Mouse (Mus musculus): Measurements from ENCODE around the gene Ppbp. TPM values are rescaled to one million over a fixed set of nuclear protein-coding genes. Genes with fewer than 3 reads are reported as not detected.

Ppbp gene
- polyA plus RNA-seq, 1 experiment from 2014 or later, result 0.99 TPM

GRCm38 (mm10) chr5:90760303-90760702 lies 8.0 kb upstream of the Ppbp start:
- Histone ChIP-seq H3K36me3 (ENCODE audit: control insufficient read depth, insufficient read depth, low read length) (no peaks in the 10 kb centered on the region), H3K9ac (replicated peaks; ENCODE audit: low read length) (no peak overlapping the region), H3K9me3 (ENCODE audit: control insufficient read depth, low read length) (no peaks in the 10 kb centered on the region), H3K4me2 (ENCODE audit: low read length) (no peak overlapping the region), H3K27ac (replicated peaks; ENCODE audit: low read depth, low read length) (no peak overlapping the region), H3K4me3 (replicated peaks; ENCODE audit: low read depth, low read length) (no peak overlapping the region), H3K27me3 (ENCODE audit: control insufficient read depth, insufficient read depth, low read length) (0 out of 2 replicates have a peak, but pooled peaks cover 3% of the 10 kb centered on the region), H3K4me1 (ENCODE audit: control insufficient read depth, insufficient read depth, low read length) (0 out of 2 replicates have a peak, but pooled peaks cover 3% of the 10 kb centered on the region)
- 38% methylated on average over 4 of the region's 4 CpGs for WGBS
- ATAC-seq (ENCODE audit: low FRiP score, low TSS enrichment) (no peak), DNase-seq (no peak)

GRCm38 (mm10) chr5:90760844-90761243 lies 7.5 kb upstream of the Ppbp start:
- ATAC-seq (ENCODE audit: low FRiP score, low TSS enrichment) (no peak), DNase-seq (no peak)
- no peak overlapping the region for H3K4me2 ChIP-seq (ENCODE audit: low read length)
- H3K4me3 ChIP-seq (replicated peaks; ENCODE audit: low read depth, low read length), result no peak overlapping the region
- H3K27ac ChIP-seq (replicated peaks; ENCODE audit: low read depth, low read length), result no peak overlapping the region
- H3K36me3 ChIP-seq (ENCODE audit: control insufficient read depth, insufficient read depth, low read length), result no peaks in the 10 kb centered on the region
- whole genome bisulfite sequencing, result 96% methylated on average over 2 of the region's 2 CpGs
- H3K9ac ChIP-seq (replicated peaks; ENCODE audit: low read length), result no peak overlapping the region
- 0 out of 2 replicates have a peak, but pooled peaks cover 3% of the 10 kb centered on the region for H3K27me3 ChIP-seq (ENCODE audit: control insufficient read depth, insufficient read depth, low read length)
- 0 out of 2 replicates have a peak, but pooled peaks cover 3% of the 10 kb centered on the region for H3K4me1 ChIP-seq (ENCODE audit: control insufficient read depth, insufficient read depth, low read length)
- H3K9me3 ChIP-seq (ENCODE audit: control insufficient read depth, low read length), result no peaks in the 10 kb centered on the region

DNA sequence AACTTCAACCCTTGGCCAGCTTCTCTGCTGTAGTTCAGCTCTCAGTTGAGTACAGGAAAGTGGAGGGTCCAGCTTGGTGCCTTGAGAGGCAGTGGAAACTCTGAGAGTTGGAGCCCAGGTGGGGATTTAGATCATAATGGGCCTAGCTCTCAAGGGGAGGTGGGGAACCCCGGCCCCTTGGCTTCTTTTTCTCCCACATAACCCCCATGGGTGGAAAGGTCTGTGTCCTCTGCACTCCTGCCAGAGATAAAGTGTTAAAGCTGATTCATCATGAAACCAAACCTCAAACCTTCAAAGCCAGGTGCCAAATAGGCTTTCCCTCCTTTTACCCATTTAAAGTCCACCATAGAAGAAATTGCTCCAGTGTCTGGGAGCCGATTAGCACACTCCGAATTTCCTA lies 6.5 kb upstream of the Ppbp start:
- DNase-seq (no peak), ATAC-seq (ENCODE audit: low FRiP score, low TSS enrichment) (no peak)
- Histone ChIP-seq H3K27me3 (ENCODE audit: control insufficient read depth, insufficient read depth, low read length) (0 out of 2 replicates have a peak, but pooled peaks cover 3% of the 10 kb centered on the region), H3K9ac (replicated peaks; ENCODE audit: low read length) (no peak overlapping the region), H3K36me3 (ENCODE audit: control insufficient read depth, insufficient read depth, low read length) (no peaks in the 10 kb centered on the region), H3K4me1 (ENCODE audit: control insufficient read depth, insufficient read depth, low read length) (0 out of 2 replicates have a peak, but pooled peaks cover 3% of the 10 kb centered on the region), H3K4me3 (replicated peaks; ENCODE audit: low read depth, low read length) (no peak overlapping the region), H3K9me3 (ENCODE audit: control insufficient read depth, low read length) (no peaks in the 10 kb centered on the region), H3K4me2 (ENCODE audit: low read length) (no peak overlapping the region), H3K27ac (replicated peaks; ENCODE audit: low read depth, low read length) (no peak overlapping the region)
- 90% methylated on average over 3 of the region's 3 CpGs for WGBS

GRCm38 (mm10) chr5:90763912-90764665 lies 4.2 kb upstream of the Ppbp start:
- ATAC-seq (ENCODE audit: low FRiP score, low TSS enrichment) (no peak), DNase-seq (no peak)
- Histone ChIP-seq H3K4me1 (ENCODE audit: control insufficient read depth, insufficient read depth, low read length) (0 out of 2 replicates have a peak, but pooled peaks cover 2% of the 10 kb centered on the region), H3K27ac (replicated peaks; ENCODE audit: low read depth, low read length) (no peak overlapping the region), H3K36me3 (ENCODE audit: control insufficient read depth, insufficient read depth, low read length) (no peaks in the 10 kb centered on the region), H3K4me2 (ENCODE audit: low read length) (no peak overlapping the region), H3K4me3 (replicated peaks; ENCODE audit: low read depth, low read length) (no peak overlapping the region), H3K27me3 (ENCODE audit: control insufficient read depth, insufficient read depth, low read length) (no peaks in the 10 kb centered on the region), H3K9ac (replicated peaks; ENCODE audit: low read length) (no peak overlapping the region), H3K9me3 (ENCODE audit: control insufficient read depth, low read length) (no peaks in the 10 kb centered on the region)
- WGBS, result 84% methylated on average over 12 of the region's 12 CpGs

DNA sequence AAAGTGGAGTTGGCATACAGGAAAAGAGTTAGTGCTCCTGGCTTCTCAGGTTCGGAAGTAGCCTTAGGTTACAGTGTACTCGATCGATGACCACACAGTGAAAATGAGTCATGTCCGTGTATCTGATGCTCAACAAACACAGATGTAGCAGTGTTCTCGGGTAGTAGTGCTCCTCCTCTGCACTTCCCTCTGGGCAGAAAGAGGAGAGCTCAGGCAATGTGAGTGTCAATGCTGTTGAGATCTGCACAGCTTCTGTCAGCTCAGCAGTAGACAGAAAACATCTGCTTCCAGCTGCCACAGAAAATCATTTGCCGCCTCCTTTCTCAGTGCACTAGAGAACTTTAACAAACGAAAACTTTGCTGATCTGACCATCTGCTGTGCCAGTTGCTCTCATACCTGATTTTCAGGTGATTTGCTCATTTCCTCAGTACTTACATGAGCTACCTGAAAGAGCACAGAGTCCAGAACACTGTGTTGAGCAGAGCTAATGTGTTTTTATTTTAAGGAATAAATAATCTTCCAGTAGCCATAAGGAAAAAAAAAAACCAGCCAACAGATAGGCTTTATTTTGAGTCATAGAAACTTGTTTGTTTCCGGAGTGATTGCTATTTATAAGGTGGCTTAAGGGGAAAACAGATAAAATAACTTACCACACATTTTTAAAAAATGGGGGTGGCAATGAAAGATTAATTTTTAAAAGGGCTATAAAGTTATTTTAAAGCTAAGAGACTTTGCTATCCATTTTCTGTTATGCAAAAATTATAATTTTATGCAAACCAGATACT lies 2.3 kb upstream of the Ppbp start:
- H3K4me2 ChIP-seq (ENCODE audit: low read length), result no peak overlapping the region
- H3K36me3 ChIP-seq (ENCODE audit: control insufficient read depth, insufficient read depth, low read length), result no peaks in the 10 kb centered on the region
- no peaks in the 10 kb centered on the region for H3K9me3 ChIP-seq (ENCODE audit: control insufficient read depth, low read length)
- H3K27me3 ChIP-seq (ENCODE audit: control insufficient read depth, insufficient read depth, low read length), result no peaks in the 10 kb centered on the region
- no peak overlapping the region for H3K27ac ChIP-seq (replicated peaks; ENCODE audit: low read depth, low read length)
- DNase-seq (no peak), ATAC-seq (ENCODE audit: low FRiP score, low TSS enrichment) (no peak)
- no peak overlapping the region for H3K4me3 ChIP-seq (replicated peaks; ENCODE audit: low read depth, low read length)
- no peaks in the 10 kb centered on the region for H3K4me1 ChIP-seq (ENCODE audit: control insufficient read depth, insufficient read depth, low read length)
- WGBS, result 85% methylated on average over 8 of the region's 8 CpGs
- H3K9ac ChIP-seq (replicated peaks; ENCODE audit: low read length), result no peak overlapping the region

DNA sequence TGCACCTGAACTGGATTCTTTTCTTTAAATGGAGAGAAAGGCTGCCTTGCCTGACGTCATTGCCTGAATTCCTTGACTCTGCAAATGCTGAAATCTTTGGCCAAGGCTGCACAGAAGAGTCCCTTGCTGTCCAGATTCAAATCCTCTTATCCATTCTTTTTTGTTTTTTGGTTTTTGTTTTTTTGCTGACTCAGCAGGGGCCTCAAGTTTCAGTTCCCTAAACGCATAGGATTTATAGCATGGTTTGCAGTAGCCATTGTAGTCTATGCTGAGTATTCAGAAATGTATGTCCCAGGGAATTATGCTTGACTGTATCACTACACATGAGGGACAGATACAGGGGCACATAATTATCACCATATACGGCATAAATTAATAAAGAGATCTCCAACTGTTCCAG lies 3.1 kb downstream of the Ppbp start:
- Histone ChIP-seq H3K4me1 (ENCODE audit: control insufficient read depth, insufficient read depth, low read length) (no peaks in the 10 kb centered on the region), H3K9me3 (ENCODE audit: control insufficient read depth, low read length) (no peaks in the 10 kb centered on the region), H3K4me2 (ENCODE audit: low read length) (no peak overlapping the region), H3K36me3 (ENCODE audit: control insufficient read depth, insufficient read depth, low read length) (no peaks in the 10 kb centered on the region), H3K4me3 (replicated peaks; ENCODE audit: low read depth, low read length) (no peak overlapping the region), H3K27ac (replicated peaks; ENCODE audit: low read depth, low read length) (no peak overlapping the region), H3K27me3 (ENCODE audit: control insufficient read depth, insufficient read depth, low read length) (no peaks in the 10 kb centered on the region), H3K9ac (replicated peaks; ENCODE audit: low read length) (no peak overlapping the region)
- 60% methylated on average over 3 of the region's 3 CpGs for WGBS
- ATAC-seq (ENCODE audit: low FRiP score, low TSS enrichment) (no peak), DNase-seq (no peak)

- Histone ChIP-seq H3K36me3 (ENCODE audit: control insufficient read depth, insufficient read depth, low read length) (no peaks in the 10 kb centered on the region), H3K4me2 (ENCODE audit: low read length) (no peak within 1 kb of the TSS), H3K9ac (replicated peaks; ENCODE audit: low read length) (no peak within 1 kb of the TSS), H3K27me3 (ENCODE audit: control insufficient read depth, insufficient read depth, low read length) (no peaks in the 10 kb centered on the region), H3K27ac (replicated peaks; ENCODE audit: low read depth, low read length) (no peak within 1 kb of the TSS), H3K9me3 (ENCODE audit: control insufficient read depth, low read length) (no peaks in the 10 kb centered on the region), H3K4me3 (replicated peaks; ENCODE audit: low read depth, low read length) (no peak within 1 kb of the TSS), H3K4me1 (ENCODE audit: control insufficient read depth, insufficient read depth, low read length) (no peaks in the 10 kb centered on the region)
- WGBS, result 91% methylated on average over 16 of the region's 16 CpGs
- no peak for DNase-seq
- no peak for ATAC-seq (ENCODE audit: low FRiP score, low TSS enrichment)
Observed at GRCm38 (mm10) chr5:90771880-90772653, 3.7 kb downstream of the Ppbp start, which contains the start of gene Pf4. Pf4 (plus strand) TSS chr5:90772435.

DNA sequence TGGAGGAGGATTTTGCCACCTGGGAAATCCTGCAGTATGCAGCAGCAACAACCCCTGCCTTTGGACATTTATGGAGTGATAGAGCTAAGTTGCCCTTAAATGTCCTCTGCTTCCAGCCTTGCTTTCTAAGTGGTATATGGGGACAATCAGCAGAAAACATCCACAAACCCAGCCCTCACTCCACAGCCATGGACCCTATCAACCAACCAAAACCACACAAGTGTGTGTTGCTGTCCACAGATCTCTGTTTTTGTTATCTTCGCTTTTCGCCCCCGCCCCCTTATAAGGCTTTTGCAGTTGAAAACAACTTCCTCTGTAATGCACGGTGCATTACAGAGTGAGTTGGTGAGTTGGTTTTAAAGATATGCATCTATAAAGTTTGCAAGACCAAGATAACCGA lies 7.2 kb downstream of the Ppbp start:
- no peaks in the 10 kb centered on the region for H3K27me3 ChIP-seq (ENCODE audit: control insufficient read depth, insufficient read depth, low read length)
- no peak overlapping the region for H3K4me3 ChIP-seq (replicated peaks; ENCODE audit: low read depth, low read length)
- 96% methylated on average over 5 of the region's 5 CpGs for WGBS
- no peak overlapping the region for H3K27ac ChIP-seq (replicated peaks; ENCODE audit: low read depth, low read length)
- no peak overlapping the region for H3K9ac ChIP-seq (replicated peaks; ENCODE audit: low read length)
- no peak for DNase-seq
- H3K9me3 ChIP-seq (ENCODE audit: control insufficient read depth, low read length), result no peaks in the 10 kb centered on the region
- H3K36me3 ChIP-seq (ENCODE audit: control insufficient read depth, insufficient read depth, low read length), result no peaks in the 10 kb centered on the region
- no peak overlapping the region for H3K4me2 ChIP-seq (ENCODE audit: low read length)
- ATAC-seq (ENCODE audit: low FRiP score, low TSS enrichment), result no peak
- no peaks in the 10 kb centered on the region for H3K4me1 ChIP-seq (ENCODE audit: control insufficient read depth, insufficient read depth, low read length)
